Mouse (Mus musculus) lung, embryonic 16.5 days (tissue): ENCODE results near the gene Jade2. TPM values are rescaled to one million over a fixed set of nuclear protein-coding genes. Genes with fewer than 3 reads are reported as not detected.

Source experiments
- ATAC-seq: fragments of 200-750 bp; cut with Nextera tagmentation; 2 replicates; pipeline ENCODE4 v1.8.0; 2017; ENCODE audit warnings: low read depth, mild to moderate bottlenecking, moderate library complexity
- H3K27ac ChIP-seq: fragments of 300-500 bp; sonication (generic); 2 replicates; pipeline ENCODE4 v1.5.1; 2014; ENCODE audit warnings: mild to moderate bottlenecking, control low read depth, low read length
- H3K27me3 ChIP-seq: fragments of 300-500 bp; sonication (generic); 2 replicates; pipeline ENCODE4 v1.6.1; 2014; ENCODE audit warnings: low read depth, low read length, mixed read lengths; ENCODE audit not compliant: control insufficient read depth, insufficient read depth
- H3K36me3 ChIP-seq: fragments of 300-500 bp; sonication (generic); 2 replicates; pipeline ENCODE4 v1.6.1; 2014; ENCODE audit warnings: low read length; ENCODE audit not compliant: control insufficient read depth, insufficient read depth
- H3K4me1 ChIP-seq: fragments of 300-500 bp; sonication (generic); replicated peaks from 2 replicates; pipeline ENCODE4 v1.6.1; 2014; ENCODE audit warnings: low read length, mixed read lengths; ENCODE audit not compliant: control insufficient read depth, insufficient read depth
- H3K4me2 ChIP-seq: fragments of 300-500 bp; sonication (generic); 2 replicates; pipeline ENCODE4 v1.6.1; 2014; ENCODE audit warnings: low read depth, low read length, control low read depth
- H3K4me3 ChIP-seq: fragments of 300-500 bp; sonication (generic); 2 replicates; pipeline ENCODE4 v1.5.1; 2014; ENCODE audit warnings: mild to moderate bottlenecking, low read length, control low read depth
- H3K9ac ChIP-seq: fragments of 300-500 bp; sonication (generic); 2 replicates; pipeline ENCODE4 v1.6.1; 2014; ENCODE audit warnings: low read length, control low read depth
- H3K9me3 ChIP-seq: fragments of 300-500 bp; sonication (generic); 2 replicates; pipeline ENCODE4 v1.6.1; 2016; ENCODE audit warnings: low read length; ENCODE audit not compliant: control insufficient read depth
- WGBS: fragments of 180-500 bp; shearing (Covaris S2); extraction: QIAGEN DNeasy Blood & Tissue Kit; methylation state at CpG from one replicate; pipeline ENCODE4 v1.1.7; 2014; 5-methylcytosine and 5-hydroxymethylcytosine counted together
- polyA plus RNA-seq: library from polyadenylated mRNA; unstranded; fragments of >200 nt; fragmentation: Nextera tagmentation; extraction: Ambion mirVana; gene quantifications from 2 replicates; pipeline ENCODE4 v1.2.1, GENCODE M21; 2015

The Jade2 gene
- polyA plus RNA-seq, 1 experiment from 2014 or later, result 2.9 TPM

DNA sequence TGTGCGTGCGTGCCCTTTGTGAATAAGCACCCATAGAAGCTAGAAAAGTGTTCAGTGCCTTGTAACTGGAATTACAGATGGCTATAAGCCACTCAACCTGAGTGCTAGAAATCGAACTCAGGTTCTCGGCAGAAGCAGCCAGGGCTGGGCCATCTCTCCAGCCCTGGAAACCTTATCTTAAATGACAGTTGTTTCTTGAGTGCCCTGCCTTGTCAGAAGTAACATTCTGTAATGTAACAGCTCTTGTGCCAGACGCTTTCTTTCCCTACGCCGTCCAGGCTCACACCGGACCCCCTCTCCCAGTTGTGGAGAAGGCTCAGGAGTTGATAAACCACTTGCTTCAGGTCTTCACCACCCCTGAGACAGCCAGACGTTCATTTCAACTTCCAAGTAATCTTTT is 16.8 kb downstream of the Jade2 start:
- H3K4me2 ChIP-seq, result no peak overlapping the region
- no peaks in the 10 kb centered on the region for H3K36me3 ChIP-seq
- H3K4me3 ChIP-seq, result no peak overlapping the region
- H3K27ac ChIP-seq, result no peak overlapping the region
- H3K9me3 ChIP-seq, result no peaks in the 10 kb centered on the region
- H3K9ac ChIP-seq, result no peak overlapping the region
- WGBS, result 69% methylated on average over 9 of the region's 9 CpGs
- no peaks in the 10 kb centered on the region for H3K27me3 ChIP-seq
- no peak for ATAC-seq
- H3K4me1 ChIP-seq, result no peaks in the 10 kb centered on the region

DNA sequence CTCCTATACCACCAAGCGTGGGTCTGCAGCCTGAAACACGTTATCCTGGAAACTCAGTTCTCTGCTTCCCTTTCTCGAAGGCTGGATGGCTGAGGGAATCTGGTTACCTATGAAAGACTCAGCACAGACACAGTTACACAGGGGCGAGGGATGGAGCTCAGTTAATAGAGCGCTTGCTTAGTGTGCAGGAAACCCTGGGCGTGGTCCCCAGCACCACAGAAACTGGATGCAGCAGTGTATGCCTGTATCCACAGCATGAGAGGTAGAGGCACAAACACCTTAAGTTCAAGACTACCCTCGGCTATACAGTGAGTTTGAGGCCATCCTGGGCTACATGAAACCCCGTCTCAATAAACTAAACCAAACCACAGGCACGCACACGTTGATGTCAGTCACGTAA is 17.5 kb downstream of the Jade2 start:
- Histone ChIP-seq H3K9ac (no peak overlapping the region), H3K9me3 (no peaks in the 10 kb centered on the region), H3K4me1 (no peaks in the 10 kb centered on the region), H3K27me3 (no peaks in the 10 kb centered on the region), H3K27ac (no peak overlapping the region), H3K4me2 (no peak overlapping the region), H3K36me3 (no peaks in the 10 kb centered on the region), H3K4me3 (no peak overlapping the region)
- ATAC-seq, result no peak
- WGBS, result 86% methylated on average over 11 of the region's 11 CpGs

DNA sequence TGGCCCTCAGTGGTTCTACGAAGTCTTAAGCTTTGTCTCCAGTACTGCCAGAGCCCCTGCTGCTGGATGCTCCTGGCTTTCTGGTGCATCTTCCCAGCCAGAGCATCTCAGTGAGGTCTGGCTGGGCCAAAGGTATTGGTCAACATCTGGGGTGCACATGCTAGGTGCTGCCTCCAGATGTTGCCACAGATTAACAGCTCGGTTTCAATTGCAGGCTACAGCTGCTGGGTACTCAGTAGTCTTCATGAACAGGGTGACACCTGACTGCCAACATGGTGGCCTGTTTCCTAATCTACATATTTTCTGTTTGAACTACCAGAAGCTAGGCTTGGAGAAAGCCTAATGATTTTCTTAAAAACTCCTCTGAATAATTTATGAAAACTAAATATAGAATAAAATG is 18.3 kb downstream of the Jade2 start:
- Histone ChIP-seq H3K27me3 (no peaks in the 10 kb centered on the region), H3K4me2 (no peak overlapping the region), H3K36me3 (no peaks in the 10 kb centered on the region), H3K4me3 (no peak overlapping the region), H3K4me1 (no peaks in the 10 kb centered on the region), H3K9ac (no peak overlapping the region), H3K27ac (no peak overlapping the region), H3K9me3 (no peaks in the 10 kb centered on the region)
- 68% methylated on average over 2 of the region's 2 CpGs for WGBS
- ATAC-seq, result no peak

DNA sequence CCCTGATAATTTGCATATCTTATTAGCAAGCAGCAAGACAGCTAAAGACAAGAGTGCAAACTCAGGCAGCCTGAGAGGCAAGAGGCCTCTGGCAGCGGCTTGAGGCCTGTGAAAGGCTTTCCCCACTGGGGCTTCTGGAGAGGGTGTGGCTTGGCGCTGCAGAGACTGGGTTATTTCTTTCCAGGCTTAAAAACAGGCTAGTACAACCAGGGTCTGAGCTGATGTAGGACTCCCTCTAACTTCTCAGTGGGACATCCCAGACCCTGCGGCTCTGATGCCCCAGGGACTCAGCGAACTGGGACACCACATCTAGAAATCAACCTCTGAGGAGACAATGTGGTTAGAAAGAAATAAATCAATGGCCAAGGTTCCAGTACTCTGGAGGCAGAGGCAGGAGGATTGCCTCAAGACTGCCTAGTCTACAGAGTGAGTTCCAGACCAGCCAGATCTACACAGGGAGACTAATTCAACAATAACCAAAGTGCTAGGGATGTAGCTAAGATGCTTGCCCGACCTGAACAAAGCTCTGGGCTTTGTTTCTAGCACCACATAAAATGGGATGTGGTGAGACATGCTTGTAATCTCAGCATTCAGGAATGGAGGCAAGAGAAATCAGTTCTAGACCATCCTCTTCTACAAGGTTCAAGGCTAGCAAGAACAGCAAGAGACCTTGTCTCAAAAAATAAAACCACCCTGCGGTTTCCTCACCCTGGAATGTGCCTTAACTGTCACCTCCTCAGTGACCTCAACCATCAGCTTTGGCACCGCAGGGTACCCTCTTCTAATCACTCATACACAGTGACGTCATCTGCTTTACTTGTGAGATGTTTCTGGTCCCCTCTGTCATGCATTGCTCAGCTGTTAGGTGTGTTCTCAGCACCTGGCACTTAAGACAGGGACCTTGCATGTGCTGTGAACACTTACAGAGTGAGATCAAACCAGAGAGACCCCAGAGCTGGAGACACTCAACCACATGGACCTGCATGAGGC is 20.0 kb downstream of the Jade2 start:
- no peak overlapping the region for H3K4me3 ChIP-seq
- H3K27me3 ChIP-seq, result no peaks in the 10 kb centered on the region
- H3K4me1 ChIP-seq, result no peaks in the 10 kb centered on the region; the same call in 1 of the 2 replicates
- H3K27ac ChIP-seq, result no peak overlapping the region
- no peak overlapping the region for H3K4me2 ChIP-seq
- no peak overlapping the region for H3K9ac ChIP-seq
- H3K36me3 ChIP-seq, result no peaks in the 10 kb centered on the region; the same call in 1 of the 2 replicates
- no peak for ATAC-seq
- 69% methylated on average over 8 of the region's 8 CpGs for WGBS
- H3K9me3 ChIP-seq, result no peaks in the 10 kb centered on the region

DNA sequence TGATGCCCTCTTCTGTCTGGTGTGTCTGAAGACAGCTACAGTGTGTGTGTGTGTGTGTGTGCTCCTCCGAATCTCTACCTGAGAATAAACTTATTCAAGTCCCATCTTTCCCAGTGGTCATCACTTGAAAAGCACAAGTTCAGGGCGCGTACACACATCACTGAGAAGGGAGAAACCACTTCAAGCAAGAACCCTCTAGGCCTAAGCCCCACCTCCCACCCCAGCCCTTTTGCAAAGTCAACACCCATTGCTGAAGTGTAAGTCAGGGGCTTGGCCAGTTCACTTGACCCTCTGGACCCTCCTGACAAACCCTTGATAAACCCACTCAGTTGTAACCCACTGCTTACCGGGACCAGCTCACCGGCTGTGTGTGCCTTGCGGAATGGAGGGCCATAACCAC is 20.9 kb downstream of the Jade2 start:
- no peaks in the 10 kb centered on the region; the same call in 1 of the 2 replicates for H3K4me1 ChIP-seq
- 68% methylated on average over 6 of the region's 6 CpGs for WGBS
- H3K9ac ChIP-seq, result no peak overlapping the region
- no peaks in the 10 kb centered on the region for H3K9me3 ChIP-seq
- no peak overlapping the region for H3K4me3 ChIP-seq
- no peak overlapping the region for H3K27ac ChIP-seq
- H3K4me2 ChIP-seq, result no peak overlapping the region
- no peaks in the 10 kb centered on the region for H3K27me3 ChIP-seq
- H3K36me3 ChIP-seq, result no peaks in the 10 kb centered on the region; the same call in 1 of the 2 replicates
- ATAC-seq, result no peak

DNA sequence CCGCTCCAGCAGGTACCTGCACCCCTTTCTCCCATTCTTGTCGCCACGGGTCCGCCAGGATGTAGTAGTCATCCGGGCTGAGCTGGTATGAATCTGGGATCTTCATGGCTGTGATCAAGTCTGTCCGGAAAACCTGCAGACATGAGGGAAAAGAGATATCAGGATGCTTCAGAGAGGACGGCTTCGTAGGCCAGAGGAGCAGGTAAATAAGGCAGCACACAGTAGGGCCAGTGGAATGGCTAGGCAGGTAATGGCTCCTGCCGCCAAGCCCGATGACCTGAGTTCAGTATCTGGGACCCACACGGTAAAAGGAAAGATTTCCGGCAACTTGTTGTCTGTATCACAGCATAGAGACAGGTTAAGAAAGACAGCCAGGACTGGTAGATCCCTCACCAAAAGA is 21.9 kb downstream of the Jade2 start:
- no peaks in the 10 kb centered on the region for H3K27me3 ChIP-seq
- no peak overlapping the region for H3K9ac ChIP-seq
- ATAC-seq, result no peak
- H3K36me3 ChIP-seq, result no peaks in the 10 kb centered on the region; the same call in 1 of the 2 replicates
- no peak overlapping the region for H3K27ac ChIP-seq
- H3K4me2 ChIP-seq, result no peak overlapping the region
- no peak overlapping the region for H3K4me3 ChIP-seq
- no peaks in the 10 kb centered on the region; the same call in 1 of the 2 replicates for H3K4me1 ChIP-seq
- no peaks in the 10 kb centered on the region for H3K9me3 ChIP-seq
- WGBS, result 93% methylated on average over 12 of the region's 12 CpGs

DNA sequence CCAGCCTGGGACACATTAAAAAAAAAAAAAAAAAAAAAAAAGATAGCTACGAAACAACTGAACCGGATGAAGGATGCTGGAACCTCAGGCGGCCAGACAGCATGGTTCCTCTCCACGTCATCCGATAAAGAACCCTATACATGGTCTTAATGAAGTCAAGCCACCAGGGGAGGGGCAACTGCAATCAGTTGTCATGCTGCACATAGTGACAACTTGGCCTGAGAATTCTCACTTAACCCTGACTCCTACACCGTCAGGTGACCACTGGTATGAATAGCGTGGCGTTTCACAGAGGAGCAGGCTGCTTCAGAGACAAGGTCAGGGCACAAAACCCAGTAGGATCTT is 23.4 kb downstream of the Jade2 start:
- WGBS, result 94% methylated on average over 8 of the region's 8 CpGs
- Histone ChIP-seq H3K4me1 (no peaks in the 10 kb centered on the region; the same call in 1 of the 2 replicates), H3K27me3 (no peaks in the 10 kb centered on the region), H3K36me3 (peaks cover 5% of the 10 kb centered on the region; the same call in 1 of the 2 replicates), H3K9me3 (no peaks in the 10 kb centered on the region), H3K27ac (no peak overlapping the region), H3K4me2 (no peak overlapping the region), H3K9ac (no peak overlapping the region), H3K4me3 (no peak overlapping the region)
- ATAC-seq, result no peak

DNA sequence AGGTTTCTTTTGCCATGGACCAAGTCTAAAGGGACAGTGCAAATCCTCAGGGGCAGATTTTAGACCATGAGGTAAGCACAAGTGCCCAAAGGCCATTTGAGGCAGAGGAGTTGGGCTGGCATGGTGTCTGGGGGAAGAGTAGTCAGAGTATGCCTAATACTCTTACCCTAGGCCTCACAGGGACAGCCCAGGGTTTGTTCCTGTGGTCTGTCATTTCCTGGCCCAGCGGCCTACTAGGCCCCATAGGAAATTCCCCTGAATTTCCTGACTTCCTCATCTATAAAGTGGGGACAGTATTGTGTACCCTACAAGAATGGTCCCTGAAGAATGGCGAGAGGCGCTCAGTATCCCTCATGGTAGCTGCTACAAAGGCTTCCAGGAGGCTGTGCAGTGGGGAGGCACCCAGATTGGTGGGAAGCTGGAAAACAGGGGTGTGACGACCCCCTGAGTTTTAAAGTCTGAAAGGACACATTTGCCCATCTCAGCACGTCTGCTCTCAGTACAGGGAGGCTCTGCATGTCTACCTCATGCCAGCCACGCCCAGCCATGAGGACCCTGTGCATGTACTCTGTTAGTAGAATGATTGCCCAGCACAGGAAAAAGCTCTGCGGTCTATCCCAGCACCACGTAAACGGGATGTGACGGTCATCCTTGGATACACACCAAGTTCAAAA is 23.9 kb downstream of the Jade2 start:
- no peaks in the 10 kb centered on the region for H3K27me3 ChIP-seq
- H3K4me1 ChIP-seq, result no peaks in the 10 kb centered on the region; the same call in 1 of the 2 replicates
- no peak overlapping the region for H3K4me2 ChIP-seq
- H3K9ac ChIP-seq, result no peak overlapping the region
- peaks cover 5% of the 10 kb centered on the region for H3K36me3 ChIP-seq
- H3K4me3 ChIP-seq, result no peak overlapping the region
- 80% methylated on average over 10 of the region's 10 CpGs for WGBS
- no peak for ATAC-seq
- H3K27ac ChIP-seq, result no peak overlapping the region
- H3K9me3 ChIP-seq, result no peaks in the 10 kb centered on the region

DNA sequence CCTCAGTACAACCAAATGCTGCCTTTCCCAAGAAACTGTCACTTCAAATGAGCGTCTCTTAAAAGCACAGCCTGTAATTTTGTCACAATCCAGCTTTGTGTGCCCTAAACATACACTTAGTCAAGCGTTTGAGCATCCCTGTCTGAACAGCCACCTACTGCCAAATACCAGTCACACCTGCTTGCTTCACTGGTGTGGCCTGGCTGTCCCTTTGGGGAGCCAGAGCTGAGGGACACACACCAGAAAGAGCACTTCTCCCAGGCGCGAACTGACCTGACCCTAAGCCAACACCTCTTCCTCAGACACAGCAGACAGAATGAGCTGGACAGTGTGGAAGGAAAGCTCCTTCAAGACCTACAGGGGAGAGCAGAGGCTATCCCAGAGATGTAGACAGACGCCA is 24.5 kb downstream of the Jade2 start:
- no peaks in the 10 kb centered on the region for H3K9me3 ChIP-seq
- H3K27ac ChIP-seq, result no peak overlapping the region
- ATAC-seq, result no peak
- no peaks in the 10 kb centered on the region for H3K27me3 ChIP-seq
- WGBS, result 73% methylated on average over 5 of the region's 5 CpGs
- no peak overlapping the region for H3K4me3 ChIP-seq
- no peak overlapping the region for H3K4me2 ChIP-seq
- H3K36me3 ChIP-seq, result peaks cover 5% of the 10 kb centered on the region
- no peaks in the 10 kb centered on the region; the same call in 1 of the 2 replicates for H3K4me1 ChIP-seq
- H3K9ac ChIP-seq, result no peak overlapping the region
